Mouse (Mus musculus): ENCODE data around the gene Olfr1012. TPM values are rescaled to one million over a fixed set of nuclear protein-coding genes. Genes with fewer than 3 reads are reported as not detected.
"Not testable (repeated sequence)": the region's sequence is repeated elsewhere in the genome, so short reads cannot be mapped to it uniquely, and the experiment has no call there.

Gene Olfr1012
- polyA plus RNA-seq, 1 experiment from 2014 or later = not detected

GRCm38 (mm10) chr2:85715119-85715518 lies 47.4 kb downstream of the Olfr1012 start, which contains the start of gene Olfr1009:
TSS of gene Olfr1009 (plus strand) at chr2:85715419.
- H3K36me3 ChIP-seq (ENCODE audit: control insufficient read depth, insufficient read depth, low read length) = no peaks in the 10 kb centered on the region
- H3K9ac ChIP-seq (ENCODE audit: low read length) = no peak within 1 kb of the TSS
- H3K4me1 ChIP-seq (ENCODE audit: control insufficient read depth, insufficient read depth, low read length) = no peaks in the 10 kb centered on the region
- no peak within 1 kb of the TSS for H3K27ac ChIP-seq (ENCODE audit: low read depth, low read length)
- WGBS = 87% methylated on average over 1 of the region's 1 CpGs
- no peaks in the 10 kb centered on the region for H3K27me3 ChIP-seq (ENCODE audit: control insufficient read depth, insufficient read depth, low read length)
- H3K4me2 ChIP-seq (ENCODE audit: low read depth) = no peak within 1 kb of the TSS
- ATAC-seq (ENCODE audit: insufficient read depth, low FRiP score, low TSS enrichment) (no peak), DNase-seq (ENCODE audit: low spot score) (no peak)
- no peaks in the 10 kb centered on the region for H3K9me3 ChIP-seq (ENCODE audit: control insufficient read depth, low read length)
- no peak within 1 kb of the TSS for H3K4me3 ChIP-seq (ENCODE audit: low read depth, low read length)

DNA sequence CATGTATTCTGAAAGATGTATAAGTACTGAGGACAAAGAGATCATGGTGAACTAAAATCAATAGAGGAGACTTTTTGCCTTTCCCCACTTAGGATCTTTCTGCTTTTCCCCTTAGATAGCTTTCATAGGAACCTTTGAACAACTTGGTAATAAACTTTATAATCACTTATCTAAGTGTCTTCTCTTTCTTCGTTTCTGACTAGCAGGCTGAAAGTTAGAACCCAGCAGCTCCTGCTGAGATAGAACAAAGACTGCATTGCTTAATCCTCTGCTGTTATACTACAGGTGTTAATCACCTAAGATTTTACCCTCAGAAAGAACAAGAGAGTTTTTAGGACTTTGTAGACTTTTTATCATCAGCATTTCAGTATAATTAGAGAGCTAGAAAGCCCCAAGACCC lies 51.4 kb downstream of the Olfr1012 start:
- Histone ChIP-seq H3K36me3 (ENCODE audit: control insufficient read depth, insufficient read depth, low read length) (no peaks in the 10 kb centered on the region), H3K4me2 (ENCODE audit: low read depth) (no peak overlapping the region), H3K27me3 (ENCODE audit: control insufficient read depth, insufficient read depth, low read length) (no peaks in the 10 kb centered on the region), H3K4me1 (ENCODE audit: control insufficient read depth, insufficient read depth, low read length) (no peaks in the 10 kb centered on the region), H3K27ac (ENCODE audit: low read depth, low read length) (no peak overlapping the region), H3K9me3 (ENCODE audit: control insufficient read depth, low read length) (no peaks in the 10 kb centered on the region), H3K4me3 (ENCODE audit: low read depth, low read length) (no peak overlapping the region), H3K9ac (ENCODE audit: low read length) (no peak overlapping the region)
- 8% methylated on average over 1 of the region's 1 CpGs for WGBS
- ATAC-seq (ENCODE audit: insufficient read depth, low FRiP score, low TSS enrichment) = no peak
- no peak for DNase-seq (ENCODE audit: low spot score)

- not testable (repeated sequence) for H3K36me3 ChIP-seq (ENCODE audit: control insufficient read depth, insufficient read depth, low read length); ATAC-seq (ENCODE audit: insufficient read depth, low FRiP score, low TSS enrichment); H3K9me3 ChIP-seq (ENCODE audit: control insufficient read depth, low read length); H3K27me3 ChIP-seq (ENCODE audit: control insufficient read depth, insufficient read depth, low read length); DNase-seq (ENCODE audit: low spot score); H3K27ac ChIP-seq (ENCODE audit: low read depth, low read length); H3K9ac ChIP-seq (ENCODE audit: low read length); H3K4me1 ChIP-seq (ENCODE audit: control insufficient read depth, insufficient read depth, low read length); H3K4me2 ChIP-seq (ENCODE audit: low read depth); H3K4me3 ChIP-seq (ENCODE audit: low read depth, low read length)
- 45% methylated on average over 2 of the region's 2 CpGs for WGBS
Observed at GRCm38 (mm10) chr2:85710680-85711079, 51.9 kb downstream of the Olfr1012 start.

Other genes with a start within 250 kb of the Olfr1012 start
- gene 4833423E24Rik, start 243.7 kb downstream of the Olfr1012 start, polyA plus RNA-seq (2014; fragmentation: Nextera tagmentation; extraction: Ambion mirVana) = not detected in 2 replicates
- not detected in 2 replicates for gene Olfr996, start 183.6 kb downstream of the Olfr1012 start, polyA plus RNA-seq (2014; fragmentation: Nextera tagmentation; extraction: Ambion mirVana)
- not detected in 2 replicates for gene Olfr998, start 173.8 kb downstream of the Olfr1012 start, polyA plus RNA-seq (2014; fragmentation: Nextera tagmentation; extraction: Ambion mirVana)
- gene Olfr1000, start 150.9 kb downstream of the Olfr1012 start, polyA plus RNA-seq (2014; fragmentation: Nextera tagmentation; extraction: Ambion mirVana) = not detected in 2 replicates
- gene Olfr1002, start 112.1 kb downstream of the Olfr1012 start, polyA plus RNA-seq (2014; fragmentation: Nextera tagmentation; extraction: Ambion mirVana) = not detected in 2 replicates
- gene Olfr154, start 98.3 kb downstream of the Olfr1012 start, polyA plus RNA-seq (2014; fragmentation: Nextera tagmentation; extraction: Ambion mirVana) = not detected in 2 replicates
- not detected in 2 replicates for gene Olfr1006, start 84.0 kb downstream of the Olfr1012 start, polyA plus RNA-seq (2014; fragmentation: Nextera tagmentation; extraction: Ambion mirVana)
- gene Olfr1008, start 73.3 kb downstream of the Olfr1012 start, polyA plus RNA-seq (2014; fragmentation: Nextera tagmentation; extraction: Ambion mirVana) = not detected in 2 replicates
- gene Olfr1009, start 47.3 kb downstream of the Olfr1012 start, polyA plus RNA-seq (2014; fragmentation: Nextera tagmentation; extraction: Ambion mirVana) = not detected in 2 replicates
- not detected in 2 replicates for gene Olfr1013, start 4.3 kb upstream of the Olfr1012 start, polyA plus RNA-seq (2014; fragmentation: Nextera tagmentation; extraction: Ambion mirVana)
- gene Olfr1014, start 9.9 kb upstream of the Olfr1012 start, polyA plus RNA-seq (2014; fragmentation: Nextera tagmentation; extraction: Ambion mirVana) = not detected in 2 replicates
- not detected in 2 replicates for gene Olfr1015, start 19.3 kb upstream of the Olfr1012 start, polyA plus RNA-seq (2014; fragmentation: Nextera tagmentation; extraction: Ambion mirVana)
- gene Olfr1016, start 39.8 kb upstream of the Olfr1012 start, polyA plus RNA-seq (2014; fragmentation: Nextera tagmentation; extraction: Ambion mirVana) = not detected in 2 replicates
- gene Olfr1018, start 55.7 kb upstream of the Olfr1012 start, polyA plus RNA-seq (2014; fragmentation: Nextera tagmentation; extraction: Ambion mirVana) = not detected in 2 replicates
- gene Olfr1019, start 82.7 kb upstream of the Olfr1012 start, polyA plus RNA-seq (2014; fragmentation: Nextera tagmentation; extraction: Ambion mirVana) = not detected in 2 replicates
- not detected in 2 replicates for gene Olfr1020, start 84.3 kb upstream of the Olfr1012 start, polyA plus RNA-seq (2014; fragmentation: Nextera tagmentation; extraction: Ambion mirVana)
- not detected in 2 replicates for gene Olfr1022, start 105.8 kb upstream of the Olfr1012 start, polyA plus RNA-seq (2014; fragmentation: Nextera tagmentation; extraction: Ambion mirVana)
- gene Olfr1023, start 122.9 kb upstream of the Olfr1012 start, polyA plus RNA-seq (2014; fragmentation: Nextera tagmentation; extraction: Ambion mirVana) = not detected in 2 replicates
- not detected in 2 replicates for gene Olfr1024, start 142.3 kb upstream of the Olfr1012 start, polyA plus RNA-seq (2014; fragmentation: Nextera tagmentation; extraction: Ambion mirVana)
- gene Olfr1025-ps1, start 152.4 kb upstream of the Olfr1012 start, polyA plus RNA-seq (2014; fragmentation: Nextera tagmentation; extraction: Ambion mirVana) = not detected in 2 replicates
- gene Olfr1026, start 158.8 kb upstream of the Olfr1012 start, polyA plus RNA-seq (2014; fragmentation: Nextera tagmentation; extraction: Ambion mirVana) = not detected in 2 replicates
- not detected in 2 replicates for gene Olfr1028, start 187.7 kb upstream of the Olfr1012 start, polyA plus RNA-seq (2014; fragmentation: Nextera tagmentation; extraction: Ambion mirVana)
- gene Olfr1029, start 211.1 kb upstream of the Olfr1012 start, polyA plus RNA-seq (2014; fragmentation: Nextera tagmentation; extraction: Ambion mirVana) = not detected in 2 replicates
- gene Olfr1030, start 216.5 kb upstream of the Olfr1012 start, polyA plus RNA-seq (2014; fragmentation: Nextera tagmentation; extraction: Ambion mirVana) = not detected in 2 replicates
- gene Olfr1031, start 227.5 kb upstream of the Olfr1012 start, polyA plus RNA-seq (2014; fragmentation: Nextera tagmentation; extraction: Ambion mirVana) = not detected in 2 replicates
- gene Olfr1032, start 242.8 kb upstream of the Olfr1012 start, polyA plus RNA-seq (2014; fragmentation: Nextera tagmentation; extraction: Ambion mirVana) = not detected in 2 replicates